Mouse (Mus musculus) cerebellum, adult 9-10 months (tissue): ENCODE results near the gene Cldn34a.
"Not testable (repeated sequence)": the region's sequence is repeated elsewhere in the genome, so short reads cannot be mapped to it uniquely, and the experiment has no call there.

ENCODE experiments used
- DNase-seq: peaks from one replicate; pipeline ENCODE4 v3.0.0; 2022

The Cldn34a gene

DNA sequence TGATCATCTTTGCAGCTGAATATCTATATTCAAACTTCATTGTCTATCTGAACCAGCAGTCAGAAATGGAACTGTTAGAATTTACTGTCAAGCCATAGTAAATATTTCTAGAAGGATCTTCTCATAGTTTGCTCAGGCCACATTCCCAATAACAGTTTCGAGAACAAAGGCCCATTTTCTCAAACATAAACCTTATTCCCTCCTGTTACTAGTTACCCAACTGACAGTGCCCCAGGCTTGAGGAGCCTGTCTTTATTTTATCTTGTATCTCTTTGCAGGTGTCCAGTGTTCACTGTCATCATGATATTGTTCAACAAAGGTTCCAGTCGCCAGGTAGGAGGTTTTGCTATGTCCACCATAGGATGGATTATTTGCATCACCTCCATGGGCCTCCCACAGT is at the start of gene Cldn34a:
Gene Cldn34a, plus strand, starts transcription at position 301 of the 400 bp plus-strand sequence.
- DNase-seq = no peak

DNA sequence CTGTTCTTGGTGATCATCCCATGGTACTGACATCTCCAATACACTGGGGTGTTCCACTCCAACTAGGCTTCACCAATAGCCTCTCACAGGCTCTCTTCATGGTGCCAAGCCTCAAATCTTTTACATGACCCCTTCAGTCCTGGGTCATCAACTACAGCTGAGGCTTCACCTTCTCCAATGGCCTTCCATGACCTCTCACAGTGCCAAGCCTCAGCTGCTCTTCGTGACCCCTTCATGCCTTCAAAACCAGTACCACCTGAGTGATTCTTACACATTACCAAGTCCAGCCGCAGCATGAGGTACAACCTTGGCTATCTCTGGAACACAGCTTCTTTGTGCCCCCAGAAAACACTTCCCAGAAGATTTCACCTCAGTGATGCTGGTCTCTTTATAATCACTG is 44.5 kb upstream of the Cldn34a start:
- DNase-seq = not testable (repeated sequence)

DNA sequence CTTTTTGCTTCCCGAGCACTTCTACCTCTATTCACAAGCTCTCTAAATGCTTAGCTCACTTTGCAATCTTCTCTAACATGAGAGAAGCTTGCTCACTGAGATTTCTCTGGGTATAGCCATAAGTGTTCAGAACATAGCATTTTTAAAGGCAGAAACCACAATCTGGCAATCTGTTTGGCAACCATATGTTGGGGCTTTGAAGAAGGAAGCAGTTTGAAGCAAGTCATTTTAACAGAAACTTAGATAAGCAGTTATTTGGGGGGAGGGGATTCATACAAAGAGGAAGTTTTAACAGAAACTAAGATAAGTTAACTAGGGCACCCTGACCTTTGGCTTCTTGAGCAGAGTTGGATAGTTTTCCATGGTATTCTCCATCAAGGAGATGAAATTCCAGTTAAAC is 17.4 kb upstream of the Cldn34a start:
- no peak for DNase-seq

DNA sequence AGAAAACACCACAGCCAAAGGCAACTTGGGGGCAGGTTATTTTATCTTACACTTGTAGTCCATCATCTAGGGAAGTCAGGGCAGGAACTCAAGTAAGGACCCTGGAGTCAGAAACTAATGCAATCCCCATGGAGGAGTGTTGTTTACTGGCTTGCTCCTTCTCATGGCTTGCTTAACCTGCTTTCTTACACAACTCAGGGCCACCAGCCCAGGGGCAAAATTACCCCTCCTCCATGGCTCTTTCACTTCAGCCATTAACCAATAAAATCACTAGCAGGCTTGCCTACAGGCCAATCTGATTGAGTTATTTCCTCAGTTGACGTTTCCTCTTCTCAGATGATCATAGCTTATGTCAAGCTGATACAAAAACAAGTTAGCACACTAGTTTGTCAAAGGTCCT is 15.0 kb upstream of the Cldn34a start:
- DNase-seq = no peak

DNA sequence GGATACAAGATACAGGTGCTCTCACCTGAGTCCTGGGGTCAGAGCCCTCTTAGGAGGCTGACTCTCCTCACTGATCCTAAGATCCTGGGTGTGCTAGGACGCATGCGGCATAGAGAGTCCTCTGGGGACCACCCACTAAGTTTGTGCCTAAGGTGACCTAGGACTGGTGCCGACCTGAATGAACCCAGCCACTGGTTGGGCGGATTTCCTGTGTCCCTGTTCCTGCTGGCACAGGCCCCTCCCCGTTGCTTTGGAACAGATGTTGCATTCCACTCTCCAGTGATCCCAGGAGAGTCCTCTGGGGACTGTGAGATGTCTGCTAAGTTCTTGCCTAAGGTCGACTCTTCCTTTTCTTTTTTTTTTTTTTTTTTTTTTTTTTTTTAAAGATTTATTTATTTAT is 5.7 kb upstream of the Cldn34a start:
- no peak for DNase-seq
